Mouse (Mus musculus): ENCODE measurements around the gene Adam22. TPM values are rescaled to one million over a fixed set of nuclear protein-coding genes. Genes with fewer than 3 reads are reported as not detected.
A peak's percentile ranks its signal among the peaks of the same experiment; 100 is the strongest.

Gene Adam22
- polyA plus RNA-seq (2016; fragmentation: Nextera tagmentation; extraction: Ambion mirVana) = 4.7 TPM in 2 replicates

DNA sequence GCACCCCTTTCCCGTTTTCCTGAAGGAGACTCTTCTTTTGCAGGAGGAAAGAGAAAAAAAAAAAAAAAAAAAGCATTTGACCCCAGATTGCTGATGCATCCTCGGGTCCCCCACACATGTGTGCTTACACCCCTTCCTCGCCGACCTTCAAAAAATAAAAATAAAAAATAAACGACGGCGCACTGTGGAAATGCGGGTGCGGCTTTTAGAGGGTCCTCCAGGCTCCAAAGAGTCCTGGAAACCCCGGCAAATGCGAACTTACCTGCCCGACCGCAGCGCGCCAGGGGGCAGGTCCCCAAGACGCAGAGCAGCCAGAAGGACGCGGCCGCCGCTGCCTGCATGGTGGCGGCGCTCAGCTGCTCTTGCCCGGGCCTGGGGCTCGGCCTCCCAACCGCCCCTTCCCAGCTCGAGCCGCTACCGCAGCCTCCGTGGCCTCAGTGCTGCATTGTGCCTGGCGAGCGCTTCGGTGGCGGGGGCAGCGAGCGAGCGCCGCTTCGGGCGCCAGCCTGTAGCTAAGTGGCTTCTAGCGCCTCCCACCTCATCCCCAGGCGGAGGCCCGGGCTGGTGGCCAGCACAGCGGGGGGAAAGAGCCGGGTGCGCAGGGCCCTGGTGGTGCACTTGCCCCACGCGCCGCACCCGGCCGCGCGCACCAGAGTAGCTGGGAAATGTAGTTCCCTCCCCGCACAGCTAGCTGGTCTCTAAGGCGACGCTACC, at the start of gene Adam22:
TSS of gene Adam22 (minus strand) at position 547 of the 714 bp plus-strand sequence.
- Histone ChIP-seq H3K4me1 (peaks cover 6% of the 10 kb centered on the region; the same call in 1 of the 2 replicates), H3K27ac (peak within 1 kb of the TSS; percentile 86), H3K27me3 (ENCODE audit: insufficient read depth, poor library complexity, severe bottlenecking) (peaks cover 12% of the 10 kb centered on the region; the same call in 1 of the 2 replicates), H3K36me3 (no peaks in the 10 kb centered on the region), H3K4me3 (peak within 1 kb of the TSS; percentile 79), H3K9me3 (no peaks in the 10 kb centered on the region)
- DNase-seq (ENCODE audit: low spot score) = peak; percentile 80
- WGBS = under 1% methylated on average over 55 of the region's 55 CpGs

DNA sequence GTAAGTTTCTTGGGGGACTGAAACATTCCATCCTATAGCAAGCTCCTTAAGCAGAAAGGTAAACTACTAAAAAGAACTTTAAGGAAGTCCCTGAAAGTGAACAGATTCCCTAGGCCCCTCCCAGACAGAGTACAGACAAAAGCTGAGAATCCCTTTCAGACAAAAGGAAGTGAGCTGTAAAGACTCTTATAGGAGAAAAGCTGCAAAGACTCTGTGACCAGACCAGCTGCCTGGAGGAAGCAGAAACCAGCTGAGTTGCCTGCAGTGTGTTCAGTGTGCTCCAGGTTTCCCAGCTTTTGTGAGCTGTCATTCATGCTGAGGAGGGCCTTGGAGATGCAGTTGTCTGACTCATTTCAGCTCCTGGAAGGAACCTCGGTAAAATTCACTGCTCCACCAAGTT, 49.5 kb upstream of the Adam22 start:
- 45% methylated on average over 1 of the region's 1 CpGs for WGBS

DNA sequence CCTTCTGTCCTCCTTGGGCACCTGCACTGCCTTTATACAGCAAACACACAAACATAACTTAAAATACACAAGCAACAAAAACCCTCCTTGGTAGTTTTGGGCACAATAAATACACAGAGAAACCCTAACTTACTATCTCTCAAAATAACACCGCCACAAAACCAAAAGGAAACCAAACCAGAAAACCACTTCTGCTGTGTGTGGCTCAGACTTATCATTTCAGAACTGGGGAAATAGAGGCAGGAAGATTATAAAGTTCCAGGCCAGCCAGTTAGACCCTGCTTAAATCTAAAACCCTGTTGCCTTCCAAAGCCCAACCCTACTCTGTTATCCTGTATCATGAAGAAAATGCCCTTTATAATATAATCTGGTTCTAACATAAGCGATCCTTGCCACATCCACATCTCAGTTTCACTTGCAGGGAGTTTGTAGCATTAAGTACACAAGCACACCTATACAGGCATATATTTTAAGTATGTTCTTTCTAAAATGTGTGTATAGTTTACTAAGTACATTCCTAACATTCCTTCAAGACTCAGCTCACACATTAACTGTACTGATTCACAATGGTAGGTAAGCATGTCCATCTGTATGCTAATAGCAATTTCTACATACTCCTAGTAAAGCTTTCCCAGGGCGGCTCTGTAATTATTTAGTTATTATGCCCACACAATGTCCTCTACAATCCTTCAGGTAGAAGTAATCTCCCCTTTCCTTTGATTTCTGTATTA, 48.9 kb upstream of the Adam22 start:
- Histone ChIP-seq H3K27ac (no peak overlapping the region), H3K9me3 (no peaks in the 10 kb centered on the region), H3K36me3 (peaks cover 60% of the 10 kb centered on the region), H3K4me3 (no peak overlapping the region), H3K4me1 (no peaks in the 10 kb centered on the region), H3K27me3 (ENCODE audit: insufficient read depth, poor library complexity, severe bottlenecking) (no peaks in the 10 kb centered on the region)
- WGBS = 91% methylated on average over 3 of the region's 3 CpGs
- DNase-seq (ENCODE audit: low spot score) = no peak

More for the DNA sequence above, 49.5 kb upstream of the Adam22 start:
- Histone ChIP-seq H3K9me3 (no peaks in the 10 kb centered on the region), H3K27me3 (ENCODE audit: insufficient read depth, poor library complexity, severe bottlenecking) (no peaks in the 10 kb centered on the region), H3K4me3 (no peak overlapping the region), H3K27ac (no peak overlapping the region), H3K4me1 (no peaks in the 10 kb centered on the region), H3K36me3 (peaks cover 57% of the 10 kb centered on the region)
- no peak for DNase-seq (ENCODE audit: low spot score)

DNA sequence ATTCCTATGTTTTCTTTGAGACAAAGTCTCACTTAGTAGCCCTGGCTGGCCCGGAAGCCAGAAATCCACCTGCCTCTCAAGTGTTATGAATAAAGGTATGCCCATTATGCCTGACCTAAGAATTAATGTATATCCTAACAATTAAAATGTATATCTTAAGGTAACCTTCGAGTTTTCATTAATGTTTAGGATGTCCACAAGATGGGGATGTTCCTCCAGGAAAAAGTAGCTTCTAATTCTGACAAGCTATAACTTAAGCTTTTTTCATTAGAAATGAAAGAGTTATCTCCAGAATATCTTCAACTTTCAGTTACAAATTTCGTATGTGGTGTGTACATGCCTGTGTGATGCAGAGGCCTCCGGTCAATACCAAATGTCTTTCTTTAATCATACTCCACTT, 40.8 kb upstream of the Adam22 start:
- Histone ChIP-seq H3K27me3 (ENCODE audit: insufficient read depth, poor library complexity, severe bottlenecking) (no peaks in the 10 kb centered on the region), H3K4me1 (no peaks in the 10 kb centered on the region), H3K4me3 (no peak overlapping the region), H3K27ac (no peak overlapping the region), H3K9me3 (no peaks in the 10 kb centered on the region), H3K36me3 (peaks cover 68% of the 10 kb centered on the region)
- DNase-seq (ENCODE audit: low spot score) = no peak
- 92% methylated on average over 4 of the region's 4 CpGs for WGBS

DNA sequence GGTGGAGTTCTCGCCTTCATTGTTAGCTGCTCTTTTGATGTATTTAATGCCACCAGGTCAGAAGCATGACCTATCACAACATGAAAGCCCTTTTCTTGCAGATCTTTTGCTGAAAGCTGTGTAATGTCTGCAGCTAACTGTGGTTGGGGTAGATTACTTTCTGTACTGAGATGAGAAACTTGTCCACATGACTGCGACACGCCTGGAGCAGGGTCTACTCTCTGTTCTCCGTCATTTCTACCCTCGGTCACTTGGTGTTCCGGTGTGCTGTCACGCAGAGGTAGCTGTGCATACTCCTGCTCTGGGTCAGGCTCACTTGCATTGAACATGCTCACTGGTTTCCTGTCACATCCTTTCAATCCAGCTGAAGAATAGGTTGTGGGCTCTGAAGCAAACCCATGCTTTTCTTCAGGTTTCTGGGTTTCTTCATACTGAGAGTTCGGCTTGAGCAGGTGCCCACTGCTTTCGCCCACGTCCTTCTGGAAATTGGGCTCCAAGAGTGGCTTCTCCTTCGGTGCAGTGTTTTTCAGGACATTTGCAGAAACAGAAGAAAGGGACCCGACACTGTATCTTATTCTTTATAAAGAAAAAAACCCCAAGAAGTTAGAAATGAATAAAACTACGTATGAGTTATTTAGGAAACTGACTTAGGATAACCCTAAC, 29.8 kb upstream of the Adam22 start:
- H3K36me3 ChIP-seq = peaks cover 62% of the 10 kb centered on the region
- H3K27ac ChIP-seq = no peak overlapping the region
- no peaks in the 10 kb centered on the region for H3K9me3 ChIP-seq
- H3K4me3 ChIP-seq = no peak overlapping the region
- DNase-seq (ENCODE audit: low spot score) = no peak
- H3K4me1 ChIP-seq = no peaks in the 10 kb centered on the region
- WGBS = 96% methylated on average over 13 of the region's 13 CpGs
- no peaks in the 10 kb centered on the region for H3K27me3 ChIP-seq (ENCODE audit: insufficient read depth, poor library complexity, severe bottlenecking)

DNA sequence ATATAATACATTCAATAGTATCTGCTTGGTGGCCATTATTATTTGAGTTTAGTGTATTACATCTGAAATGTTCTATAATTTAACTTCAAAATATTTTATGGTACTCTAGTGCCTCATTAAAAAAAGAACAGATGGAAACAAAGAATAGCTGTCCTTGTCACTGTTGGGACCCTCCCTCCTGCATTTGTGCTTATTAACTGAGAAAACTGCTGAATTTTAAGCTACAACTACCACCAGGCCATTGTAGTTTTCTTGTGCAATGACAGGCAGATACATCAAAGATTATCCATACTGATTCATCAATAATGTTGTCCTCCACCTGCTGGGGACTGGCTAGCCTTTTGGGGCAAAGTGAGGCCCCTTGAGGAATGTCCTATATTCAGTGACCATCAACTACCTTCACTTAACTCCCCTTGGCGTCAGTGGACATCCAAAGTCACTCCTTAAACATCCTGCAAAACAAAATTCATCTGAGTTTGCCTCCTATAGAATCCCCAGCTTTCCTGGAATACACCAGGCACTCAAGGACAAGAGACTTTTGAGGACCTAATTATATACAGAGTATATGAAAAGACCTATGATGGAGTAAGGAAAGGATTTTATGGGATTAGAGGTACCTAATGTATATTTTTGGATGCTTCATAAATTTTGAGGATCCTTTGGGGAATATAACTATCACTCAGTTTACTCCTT, 26.1 kb upstream of the Adam22 start:
- H3K4me1 ChIP-seq = no peaks in the 10 kb centered on the region
- WGBS = 73% methylated on average over 1 of the region's 1 CpGs
- no peak overlapping the region for H3K4me3 ChIP-seq
- no peaks in the 10 kb centered on the region for H3K27me3 ChIP-seq (ENCODE audit: insufficient read depth, poor library complexity, severe bottlenecking)
- H3K36me3 ChIP-seq = peaks cover 38% of the 10 kb centered on the region
- DNase-seq (ENCODE audit: low spot score) = no peak
- no peaks in the 10 kb centered on the region for H3K9me3 ChIP-seq
- H3K27ac ChIP-seq = no peak overlapping the region

DNA sequence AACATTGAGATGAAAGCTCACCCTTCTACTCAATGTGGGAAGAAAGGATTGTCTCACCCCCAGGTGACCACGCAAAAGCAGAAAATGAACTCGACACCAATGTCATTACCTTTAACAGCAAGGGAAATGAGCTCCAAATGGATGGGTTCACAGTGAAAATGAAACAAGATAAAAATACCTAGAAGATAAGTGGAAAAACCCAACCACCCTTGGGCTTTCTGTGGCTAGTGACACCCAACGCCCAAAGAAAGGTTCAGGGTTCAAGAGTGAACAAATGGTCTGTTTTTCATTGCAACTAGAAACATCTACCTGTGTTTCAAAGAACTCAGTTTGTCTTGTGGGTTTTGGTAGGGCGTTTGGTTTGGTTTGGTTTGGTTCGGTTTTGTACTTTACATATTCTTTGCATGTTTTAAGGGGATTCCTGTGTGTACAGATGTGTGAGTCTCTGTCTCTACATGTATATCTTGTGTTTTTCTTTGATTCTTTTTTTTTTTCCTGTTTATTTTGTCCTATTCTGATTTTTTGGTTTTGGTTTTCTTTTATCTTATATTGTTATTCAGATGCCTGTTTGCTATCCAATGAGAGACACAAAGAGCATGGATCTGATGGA, 6.4 kb upstream of the Adam22 start:
- no peak overlapping the region for H3K4me3 ChIP-seq
- H3K27ac ChIP-seq = no peak overlapping the region
- H3K36me3 ChIP-seq = no peaks in the 10 kb centered on the region
- no peak for DNase-seq (ENCODE audit: low spot score)
- WGBS = 74% methylated on average over 5 of the region's 5 CpGs
- no peaks in the 10 kb centered on the region for H3K27me3 ChIP-seq (ENCODE audit: insufficient read depth, poor library complexity, severe bottlenecking)
- H3K9me3 ChIP-seq = no peaks in the 10 kb centered on the region
- no peaks in the 10 kb centered on the region for H3K4me1 ChIP-seq

DNA sequence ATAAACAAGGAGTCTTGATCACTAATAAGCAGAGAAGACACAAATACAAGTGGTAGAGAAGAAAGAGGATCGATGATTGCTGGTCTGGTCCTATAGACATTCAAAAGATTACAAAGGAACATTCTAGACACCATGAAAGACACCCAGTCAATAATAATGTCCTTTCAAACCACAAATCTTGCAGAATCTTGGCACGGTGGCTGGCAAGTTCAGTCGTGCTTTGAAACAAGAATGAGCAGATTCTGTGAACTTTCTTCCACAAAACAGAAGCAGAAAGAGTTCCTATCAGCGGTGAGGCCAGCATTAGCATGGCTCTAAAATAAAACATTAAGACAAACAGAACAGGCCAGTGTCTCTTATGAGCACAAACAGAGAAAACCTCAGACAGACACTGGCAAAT, 5.5 kb upstream of the Adam22 start:
- peaks cover 5% of the 10 kb centered on the region; the same call in 1 of the 2 replicates for H3K27me3 ChIP-seq (ENCODE audit: insufficient read depth, poor library complexity, severe bottlenecking)
- H3K9me3 ChIP-seq = no peaks in the 10 kb centered on the region
- no peaks in the 10 kb centered on the region for H3K36me3 ChIP-seq
- H3K4me3 ChIP-seq = no peak overlapping the region
- H3K4me1 ChIP-seq = no peaks in the 10 kb centered on the region
- no peak overlapping the region for H3K27ac ChIP-seq
- WGBS = 76% methylated on average over 4 of the region's 4 CpGs
- DNase-seq (ENCODE audit: low spot score) = no peak

DNA sequence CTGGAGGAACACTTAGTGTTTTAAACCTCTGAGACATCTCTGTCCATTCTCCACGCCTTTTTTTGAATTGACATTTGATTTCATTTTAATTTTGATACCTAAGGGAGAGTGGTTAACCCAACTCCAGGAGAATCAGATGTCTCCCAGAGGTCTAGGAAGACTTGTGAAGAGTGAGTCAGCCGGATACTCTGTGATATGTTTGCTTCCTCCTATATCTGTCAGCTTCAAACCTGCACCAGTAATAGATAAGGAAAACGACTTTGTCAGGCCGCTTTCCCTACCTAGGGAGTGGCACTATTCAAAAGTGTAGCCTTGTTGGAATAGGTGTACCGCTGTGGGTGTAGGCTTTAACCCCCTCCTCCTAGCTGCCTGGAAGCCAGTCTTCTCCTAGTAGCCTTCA, 821 bp upstream of the Adam22 start:
- H3K4me1 ChIP-seq = peaks cover 6% of the 10 kb centered on the region; the same call in 1 of the 2 replicates
- H3K27me3 ChIP-seq (ENCODE audit: insufficient read depth, poor library complexity, severe bottlenecking) = peaks cover 12% of the 10 kb centered on the region; the same call in 1 of the 2 replicates
- 69% methylated on average over 5 of the region's 5 CpGs for WGBS
- H3K4me3 ChIP-seq = no peak overlapping the region
- no peak overlapping the region for H3K27ac ChIP-seq
- no peak for DNase-seq (ENCODE audit: low spot score)
- H3K9me3 ChIP-seq = no peaks in the 10 kb centered on the region
- no peaks in the 10 kb centered on the region for H3K36me3 ChIP-seq

DNA sequence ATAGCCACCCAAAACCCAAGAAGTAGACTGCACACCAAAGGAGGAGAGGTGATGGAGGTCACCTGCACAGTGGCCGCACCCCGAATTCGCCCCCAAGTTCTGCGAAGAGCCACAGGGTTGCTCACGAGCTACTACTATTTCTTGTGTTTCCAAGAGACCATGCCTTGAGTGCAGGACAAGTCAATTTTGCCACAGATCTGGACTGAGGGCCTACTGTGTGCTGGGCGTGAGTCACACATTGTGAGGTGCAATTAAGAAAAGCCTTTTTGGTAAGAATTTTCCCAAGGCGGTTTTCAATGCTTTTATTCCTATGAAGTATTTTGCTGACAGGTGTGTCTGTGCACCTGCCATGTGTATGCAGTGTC, 350 bp upstream of the Adam22 start:
- 32% methylated on average over 7 of the region's 7 CpGs for WGBS
- Histone ChIP-seq H3K27ac (no peak overlapping the region), H3K9me3 (no peaks in the 10 kb centered on the region)

DNA sequence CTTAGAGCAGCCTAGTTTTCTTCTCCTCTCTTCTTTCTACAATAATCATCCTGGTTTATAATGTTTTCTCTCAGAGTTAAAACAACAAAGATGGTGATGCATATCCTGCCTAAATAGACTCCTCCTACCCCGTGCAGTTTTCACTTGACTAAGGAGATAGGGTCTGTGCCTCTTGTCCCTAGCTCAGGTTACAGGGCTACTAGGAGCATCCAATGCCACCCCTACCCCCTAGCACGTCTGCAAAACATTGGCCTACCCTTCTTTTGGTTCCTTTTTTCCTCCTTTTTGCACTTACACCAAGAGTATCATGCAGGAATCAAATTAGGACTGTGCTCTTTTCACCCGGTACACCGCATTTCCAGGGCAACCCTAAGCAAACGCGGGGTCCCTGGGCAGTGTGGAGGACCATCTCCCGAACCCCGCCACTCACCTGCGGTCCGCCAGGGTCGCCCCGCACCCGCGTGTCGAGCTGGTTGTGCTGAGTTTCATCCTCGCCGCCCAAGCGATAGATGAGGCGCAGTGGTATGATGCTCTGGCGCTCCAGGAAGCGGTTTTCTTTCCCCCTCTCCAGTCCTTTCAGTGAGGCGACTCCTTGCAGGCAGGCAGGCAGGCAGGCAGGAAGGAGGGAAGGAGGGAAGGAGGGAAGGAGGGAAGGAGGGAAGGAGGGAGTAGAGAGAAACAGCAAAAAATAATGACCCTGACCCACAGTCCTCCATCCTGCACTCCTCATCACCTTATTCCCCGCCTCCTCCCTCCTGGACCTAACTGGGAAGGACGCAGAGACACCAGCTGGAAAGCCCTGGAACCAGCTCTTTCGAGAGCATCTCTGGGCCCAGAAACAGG, 968 bp downstream of the Adam22 start:
- Histone ChIP-seq H3K27ac (0 out of 2 replicates have a peak overlapping the region, but pooled peaks have one; percentile 0), H3K4me1 (peaks cover 6% of the 10 kb centered on the region; the same call in 1 of the 2 replicates), H3K36me3 (no peaks in the 10 kb centered on the region), H3K4me3 (peak overlapping the region; percentile 79), H3K27me3 (ENCODE audit: insufficient read depth, poor library complexity, severe bottlenecking) (peaks cover 12% of the 10 kb centered on the region; the same call in 1 of the 2 replicates), H3K9me3 (no peaks in the 10 kb centered on the region)
- DNase-seq (ENCODE audit: low spot score) = no peak
- WGBS = 3% methylated on average over 24 of the region's 25 CpGs

More for the DNA sequence above, 350 bp upstream of the Adam22 start:
- DNase-seq (ENCODE audit: low spot score) = no peak
- H3K4me1 ChIP-seq = peaks cover 6% of the 10 kb centered on the region; the same call in 1 of the 2 replicates
- H3K4me3 ChIP-seq = peak overlapping the region; percentile 79
- no peaks in the 10 kb centered on the region for H3K36me3 ChIP-seq
- peaks cover 12% of the 10 kb centered on the region; the same call in 1 of the 2 replicates for H3K27me3 ChIP-seq (ENCODE audit: insufficient read depth, poor library complexity, severe bottlenecking)

Measured in heart, embryonic 10.5 days (tissue).